Mouse (Mus musculus): Measurements from ENCODE around the gene Dock7.

Gene Dock7

DNA sequence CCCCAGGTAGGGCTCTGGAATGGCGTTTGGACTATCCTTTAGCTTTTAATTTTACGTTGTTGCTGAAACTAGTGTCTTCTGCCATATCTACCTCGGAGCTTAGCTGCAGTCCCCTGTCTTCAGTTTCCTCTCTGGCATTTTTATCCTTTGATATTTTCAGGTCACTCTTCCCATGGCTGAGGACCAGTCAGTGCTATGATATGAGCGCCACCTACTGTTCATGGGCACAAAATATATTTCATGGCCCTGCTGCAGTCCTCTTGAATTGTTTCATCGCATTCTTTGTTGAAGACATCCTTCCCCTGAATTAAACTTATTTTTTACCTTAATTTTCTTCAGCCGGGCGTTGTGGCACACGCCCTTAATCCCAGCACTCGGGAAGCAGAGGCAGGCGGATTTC is 233.6 kb downstream of the Dock7 start:
- DNase-seq = peak; percentile 71
